Mouse (Mus musculus): ENCODE data around the gene C1qa.

GRCm38 (mm10) chr4:136865531-136865930, 33.1 kb downstream of the C1qa start:
- TF ChIP-seq CTCF (IDR thresholded peaks at IDR 0.05; ENCODE audit: insufficient read depth, low read length) (no peak), POLR2A (IDR thresholded peaks at IDR 0.05; ENCODE audit: borderline replicate concordance, extremely low read depth, low read depth, low read length) (no peak)
